Mouse (Mus musculus): ENCODE measurements around the gene Spint3. TPM values are rescaled to one million over a fixed set of nuclear protein-coding genes. Genes with fewer than 3 reads are reported as not detected.
A peak's percentile ranks its signal among the peaks of the same experiment; 100 is the strongest.
"Not testable (repeated sequence)": the region's sequence is repeated elsewhere in the genome, so short reads cannot be mapped to it uniquely, and the experiment has no call there.

Spint3 gene
- not detected for total RNA-seq (2021)
- long read RNA-seq = 0 reads

GRCm38 (mm10) chr2:164573359-164573758 lies at the start of gene Spint3:
Spint3 (minus strand) TSS chr2:164573459.
- not testable (repeated sequence) for DNase-seq (ENCODE audit: low spot score in 2 of 2)

GRCm38 (mm10) chr2:164621775-164622174 lies 48.5 kb upstream of the Spint3 start:
- DNase-seq (ENCODE audit: low spot score in 2 of 2) = no peak

GRCm38 (mm10) chr2:164619050-164619449 lies 45.8 kb upstream of the Spint3 start:
- no peak for DNase-seq (ENCODE audit: low spot score in 2 of 2)

GRCm38 (mm10) chr2:164615386-164615785 lies 42.1 kb upstream of the Spint3 start:
- no peak for DNase-seq (ENCODE audit: low spot score in 2 of 2)

- peak; percentile 20 to 29 for DNase-seq (ENCODE audit: low spot score in 2 of 2)
Observed at GRCm38 (mm10) chr2:164613471-164613870, 40.2 kb upstream of the Spint3 start, which contains the start of the genes Wfdc6b and Wfdc8. Wfdc6b (plus strand) TSS chr2:164613522. Wfdc8 (minus strand) TSS chr2:164613626.

- DNase-seq (ENCODE audit: low spot score in 2 of 2) = no peak
Observed at GRCm38 (mm10) chr2:164608781-164609180, 35.5 kb upstream of the Spint3 start.

GRCm38 (mm10) chr2:164604411-164604810 lies 31.2 kb upstream of the Spint3 start:
- DNase-seq (ENCODE audit: low spot score in 2 of 2) = no peak

- no peak for DNase-seq (ENCODE audit: low spot score in 2 of 2)
Observed at GRCm38 (mm10) chr2:164603482-164603881, 30.2 kb upstream of the Spint3 start.

- no peak for DNase-seq (ENCODE audit: low spot score in 2 of 2)
Observed at GRCm38 (mm10) chr2:164600179-164600578, 26.9 kb upstream of the Spint3 start.

GRCm38 (mm10) chr2:164593494-164593893 lies 20.2 kb upstream of the Spint3 start, which contains the start of gene Eppin:
Eppin (minus strand) TSS chr2:164593594.
- no peak for DNase-seq (ENCODE audit: low spot score in 2 of 2)

- DNase-seq (ENCODE audit: low spot score in 2 of 2) = peak; percentile 37 to 49
Observed at GRCm38 (mm10) chr2:164592014-164592413, 18.8 kb upstream of the Spint3 start.

GRCm38 (mm10) chr2:164585025-164585725 lies 11.9 kb upstream of the Spint3 start, which contains the start of gene Wfdc6a:
Wfdc6a (minus strand) TSS chr2:164585447.
- not testable (repeated sequence) for DNase-seq (ENCODE audit: low spot score in 2 of 2)

GRCm38 (mm10) chr2:164567460-164567859 lies 5.8 kb downstream of the Spint3 start:
- no peak for DNase-seq (ENCODE audit: low spot score in 2 of 2)

- no peak for DNase-seq (ENCODE audit: low spot score in 2 of 2)
Observed at GRCm38 (mm10) chr2:164566997-164567396, 6.3 kb downstream of the Spint3 start.

GRCm38 (mm10) chr2:164564346-164564745 lies 8.9 kb downstream of the Spint3 start:
- no peak for DNase-seq (ENCODE audit: low spot score in 2 of 2)

GRCm38 (mm10) chr2:164563339-164564038 lies 9.8 kb downstream of the Spint3 start:
- DNase-seq (ENCODE audit: low spot score in 2 of 2) = peak; percentile 31 to 63

GRCm38 (mm10) chr2:164562391-164563188 lies 10.7 kb downstream of the Spint3 start, which contains the start of gene Wfdc2:
Wfdc2 (plus strand) TSS chr2:164562413.
- no peak for DNase-seq (ENCODE audit: low spot score in 2 of 2)

- no peak for DNase-seq (ENCODE audit: low spot score in 2 of 2)
Observed at GRCm38 (mm10) chr2:164560106-164560505, 13.2 kb downstream of the Spint3 start.

- no peak for DNase-seq (ENCODE audit: low spot score in 2 of 2)
Observed at GRCm38 (mm10) chr2:164558991-164559645, 14.1 kb downstream of the Spint3 start.

- DNase-seq (ENCODE audit: low spot score in 2 of 2) = no peak
Observed at GRCm38 (mm10) chr2:164558426-164558825, 14.8 kb downstream of the Spint3 start.

- no peak for DNase-seq (ENCODE audit: low spot score in 2 of 2)
Observed at GRCm38 (mm10) chr2:164551502-164551901, 21.8 kb downstream of the Spint3 start.
